Mouse (Mus musculus) kidney, adult 18-20 months (tissue): ENCODE measurements around the gene Fam53b.
A peak's percentile ranks its signal among the peaks of the same experiment; 100 is the strongest.

Source experiments
- DNase-seq: peaks from one replicate; pipeline ENCODE4 v3.0.0; 2021

The Fam53b gene

GRCm38 (mm10) chr7:132730510-132730909 is 83.2 kb downstream of the Fam53b start:
- no peak for DNase-seq

GRCm38 (mm10) chr7:132729093-132729831 is 84.4 kb downstream of the Fam53b start:
- peak; percentile 62 for DNase-seq

GRCm38 (mm10) chr7:132726106-132726861 is 87.4 kb downstream of the Fam53b start:
- DNase-seq = no peak

- DNase-seq = peak; percentile 51
Measured at GRCm38 (mm10) chr7:132724501-132725062, 89.1 kb downstream of the Fam53b start.

- peak; percentile 93 for DNase-seq
Measured at GRCm38 (mm10) chr7:132723906-132724305, 89.8 kb downstream of the Fam53b start.

- peak; percentile 68 for DNase-seq
Measured at GRCm38 (mm10) chr7:132722401-132723370, 91.0 kb downstream of the Fam53b start.

GRCm38 (mm10) chr7:132720562-132720961 is 93.1 kb downstream of the Fam53b start:
- DNase-seq = no peak

- no peak for DNase-seq
Measured at GRCm38 (mm10) chr7:132719570-132719969, 94.1 kb downstream of the Fam53b start.

GRCm38 (mm10) chr7:132715259-132715658 is 98.4 kb downstream of the Fam53b start:
- no peak for DNase-seq

GRCm38 (mm10) chr7:132714236-132714923 is 99.3 kb downstream of the Fam53b start:
- no peak for DNase-seq

- DNase-seq = peak; percentile 64
Measured at GRCm38 (mm10) chr7:132713483-132714126, 100.1 kb downstream of the Fam53b start.

GRCm38 (mm10) chr7:132712956-132713355 is 100.7 kb downstream of the Fam53b start:
- DNase-seq = no peak

GRCm38 (mm10) chr7:132712044-132712708 is 101.5 kb downstream of the Fam53b start:
- no peak for DNase-seq

- DNase-seq = no peak
Measured at GRCm38 (mm10) chr7:132711579-132711978, 102.1 kb downstream of the Fam53b start.

- DNase-seq = no peak
Measured at GRCm38 (mm10) chr7:132705130-132705529, 108.6 kb downstream of the Fam53b start.

GRCm38 (mm10) chr7:132704310-132704875 is 109.3 kb downstream of the Fam53b start:
- DNase-seq = no peak

- no peak for DNase-seq
Measured at GRCm38 (mm10) chr7:132703515-132704309, 110.0 kb downstream of the Fam53b start.

- no peak for DNase-seq
Measured at GRCm38 (mm10) chr7:132702492-132703070, 111.1 kb downstream of the Fam53b start.

- no peak for DNase-seq
Measured at GRCm38 (mm10) chr7:132702024-132702423, 111.7 kb downstream of the Fam53b start.
